Mouse (Mus musculus) liver, embryonic 14.5 days (tissue): ENCODE measurements around the gene Cpsf4. TPM values are rescaled to one million over a fixed set of nuclear protein-coding genes. Genes with fewer than 3 reads are reported as not detected.
A peak's percentile ranks its signal among the peaks of the same experiment; 100 is the strongest.
"Not testable (repeated sequence)": the region's sequence is repeated elsewhere in the genome, so short reads cannot be mapped to it uniquely, and the experiment has no call there.

Experiments
- ATAC-seq: fragments of 200-750 bp; cut with Nextera tagmentation; 2 replicates; pipeline ENCODE4 v1.8.0; 2017; ENCODE audit warnings: moderate number of reproducible peaks, mild to moderate bottlenecking, moderate library complexity; ENCODE audit not compliant: insufficient read depth
- DNase-seq, 3 experiments: peaks; one replicate each; pipeline ENCODE4 v3.0.0-alpha.2; 2012 to 2013; ENCODE audit warnings: low read depth in 3 of 3, low spot score in 3 of 3
- H3K27ac ChIP-seq: fragments of 300-500 bp; sonication (generic); 2 replicates; pipeline ENCODE4 v1.5.1; 2014; ENCODE audit warnings: moderate library complexity, mild to moderate bottlenecking, control low read depth, inconsistent platforms
- H3K27me3 ChIP-seq: fragments of 300-500 bp; sonication (generic); 2 replicates; pipeline ENCODE4 v1.6.1; 2014; ENCODE audit warnings: mild to moderate bottlenecking, low read length, moderate library complexity; ENCODE audit not compliant: control insufficient read depth, insufficient read depth
- H3K36me3 ChIP-seq: fragments of 300-500 bp; sonication (generic); replicated peaks from 2 replicates; pipeline ENCODE4 v1.6.1; 2014; ENCODE audit warnings: low read depth; ENCODE audit not compliant: control insufficient read depth, insufficient read depth
- H3K4me1 ChIP-seq, 2 experiments: fragments of 200-500 bp in 1 of 2; fragments of 300-500 bp in 1 of 2; sonication (generic) in 1 of 2; replicated peaks; 2 replicates each; pipeline ENCODE4 v1.6.1; 2012 to 2014; ENCODE audit warnings: antibody characterized with exemption in 1 of 2, inconsistent platforms in 1 of 2, low read length in 1 of 2; ENCODE audit not compliant: control insufficient read depth in 2 of 2, insufficient read depth in 2 of 2
- H3K4me2 ChIP-seq: fragments of 300-500 bp; sonication (generic); 2 replicates; pipeline ENCODE4 v1.6.1; 2014; ENCODE audit warnings: low read depth, mild to moderate bottlenecking, control low read depth, moderate library complexity
- H3K4me3 ChIP-seq, 2 experiments: fragments of 200-500 bp in 1 of 2; fragments of 300-500 bp in 1 of 2; sonication (generic) in 1 of 2; 2 replicates each; pipeline ENCODE4 v1.5.1; 2012 to 2014; ENCODE audit warnings: low read depth in 2 of 2, low read length in 2 of 2, mild to moderate bottlenecking in 2 of 2, control low read depth in 1 of 2, inconsistent platforms in 1 of 2, moderate library complexity in 1 of 2; ENCODE audit not compliant: insufficient read depth in 1 of 2
- H3K9ac ChIP-seq: fragments of 300-500 bp; sonication (generic); replicated peaks from 2 replicates; pipeline ENCODE4 v1.6.1; 2014; ENCODE audit warnings: mild to moderate bottlenecking, control low read depth, moderate library complexity
- H3K9me3 ChIP-seq: fragments of 300-500 bp; sonication (generic); 2 replicates; pipeline ENCODE4 v1.6.1; 2016; ENCODE audit warnings: low read length, mixed read lengths; ENCODE audit not compliant: control insufficient read depth
- CTCF ChIP-seq: IDR thresholded peaks from 2 replicates; pipeline ENCODE4 v1.5.1; 2016; ENCODE audit warnings: antibody characterized with exemption, low read depth, control low read depth
- EP300 ChIP-seq: IDR thresholded peaks from 2 replicates; pipeline ENCODE4 v1.6.1; 2016; ENCODE audit warnings: antibody characterized with exemption, low read depth
- WGBS: fragments of 180-500 bp; shearing (Covaris S2); extraction: QIAGEN DNeasy Blood & Tissue Kit; methylation state at CpG from one replicate; pipeline ENCODE4 v1.1.7; 2014; ENCODE audit not compliant: insufficient replicate concordance; 5-methylcytosine and 5-hydroxymethylcytosine counted together
- polyA plus RNA-seq, 2 experiments: library from polyadenylated mRNA; depleted of rRNA in 1 of 2; stranded (reverse) in 1 of 2; unstranded in 1 of 2; fragments of >200 nt; fragmentation: Nextera tagmentation in 1 of 2; extraction: Ambion mirVana in 1 of 2; gene quantifications; 2 replicates each; pipeline versions ENCODE4 v1.2.1 to v1.2.3; 2012 to 2014

Gene Cpsf4
- polyA plus RNA-seq, 2 experiments: 14.2 to 29.8 TPM

DNA sequence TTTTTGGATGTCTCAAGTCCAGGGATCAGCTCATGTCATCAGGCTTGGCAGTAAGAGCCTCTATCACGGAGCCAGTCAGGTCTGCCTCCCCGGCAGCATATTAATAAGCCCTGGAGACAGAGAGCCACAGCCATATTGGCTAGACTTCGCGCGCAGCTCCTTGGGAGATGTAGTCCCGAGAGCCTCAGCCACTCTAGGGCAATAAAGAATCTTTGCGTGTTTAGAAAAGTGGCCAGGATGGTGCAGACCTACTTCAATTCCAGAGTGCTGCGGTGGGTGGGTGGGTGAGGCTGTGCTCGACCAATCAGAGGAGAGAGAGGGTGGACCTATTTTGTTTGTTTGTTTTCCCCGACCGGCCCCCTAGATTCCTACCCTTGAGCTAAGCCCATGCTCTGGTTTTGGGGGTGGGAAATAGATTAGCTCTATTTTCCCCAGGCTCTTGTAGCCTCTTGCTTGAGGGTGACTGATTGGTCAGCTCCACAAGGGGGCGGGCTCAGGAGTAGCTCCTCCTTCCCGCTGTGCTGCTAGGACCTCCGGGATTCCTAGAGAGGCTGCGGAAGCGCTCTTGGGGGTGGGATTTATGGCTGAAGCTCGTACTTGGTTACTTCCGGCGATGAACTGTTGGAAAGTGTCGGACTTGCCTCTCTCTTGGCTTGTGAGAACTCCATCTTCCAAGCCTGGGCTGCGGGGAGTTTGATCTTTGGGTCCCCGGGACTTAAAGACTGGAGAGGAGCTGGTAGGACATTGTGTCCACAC is 37.1 kb downstream of the Cpsf4 start, which contains the start of gene Zkscan5:
Zkscan5 (plus strand) TSS at position 627 of the 756 bp plus-strand sequence.
- peaks cover 13 to 18% of the 10 kb centered on the region in 2 experiments for H3K4me1 ChIP-seq
- peak within 1 kb of the TSS; percentile 93 for H3K4me2 ChIP-seq
- peak within 1 kb of the TSS; percentile 93 for H3K27ac ChIP-seq
- peak; percentile 14; the same call in 1 of the 2 replicates for TF ChIP-seq EP300
- peak; percentile 30; the same call in 1 of the 2 replicates for TF ChIP-seq CTCF
- ATAC-seq (peak; percentile 95), DNase-seq (peak; percentile 97 to 98 (median 97))
- H3K9ac ChIP-seq: peak within 1 kb of the TSS; percentile 80
- no peaks in the 10 kb centered on the region for H3K36me3 ChIP-seq
- no peaks in the 10 kb centered on the region for H3K9me3 ChIP-seq
- WGBS: under 1% methylated on average over 22 of the region's 22 CpGs
- H3K4me3 ChIP-seq: peak within 1 kb of the TSS; percentile 75 to 81
- H3K27me3 ChIP-seq: no peaks in the 10 kb centered on the region

DNA sequence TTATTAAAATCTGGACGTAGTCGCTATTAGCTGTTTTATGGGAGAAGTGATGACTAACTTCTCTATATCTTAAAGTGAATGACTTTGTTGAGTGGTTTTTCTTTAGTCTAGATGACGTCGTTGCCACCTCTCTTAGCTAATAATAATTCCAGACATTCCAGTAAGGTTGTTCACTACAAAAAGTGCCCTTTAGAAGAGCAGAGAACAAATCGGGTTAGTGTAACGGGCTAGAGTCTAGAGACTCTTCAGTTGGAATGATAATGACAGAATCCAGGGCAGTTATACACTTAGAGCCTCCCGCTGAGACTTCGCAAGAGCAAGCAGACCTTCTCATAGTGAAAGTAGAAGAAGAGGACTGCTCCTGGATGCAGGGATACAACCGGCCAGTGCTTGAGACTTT is 38.0 kb downstream of the Cpsf4 start:
- Histone ChIP-seq H3K9me3 (no peaks in the 10 kb centered on the region), H3K4me2 (peak overlapping the region; percentile 93), H3K9ac (peak overlapping the region; percentile 79), H3K4me3 (peak overlapping the region; percentile 60 to 81), H3K27ac (peak overlapping the region; percentile 3; the same call in 1 of the 2 replicates), H3K36me3 (no peaks in the 10 kb centered on the region), H3K27me3 (no peaks in the 10 kb centered on the region), H3K4me1 (peaks cover 13 to 18% of the 10 kb centered on the region in 2 experiments)
- ATAC-seq (no peak), DNase-seq (no peak)
- WGBS: 13% methylated on average over 9 of the region's 9 CpGs
- TF ChIP-seq EP300 (no peak), CTCF (no peak)

DNA sequence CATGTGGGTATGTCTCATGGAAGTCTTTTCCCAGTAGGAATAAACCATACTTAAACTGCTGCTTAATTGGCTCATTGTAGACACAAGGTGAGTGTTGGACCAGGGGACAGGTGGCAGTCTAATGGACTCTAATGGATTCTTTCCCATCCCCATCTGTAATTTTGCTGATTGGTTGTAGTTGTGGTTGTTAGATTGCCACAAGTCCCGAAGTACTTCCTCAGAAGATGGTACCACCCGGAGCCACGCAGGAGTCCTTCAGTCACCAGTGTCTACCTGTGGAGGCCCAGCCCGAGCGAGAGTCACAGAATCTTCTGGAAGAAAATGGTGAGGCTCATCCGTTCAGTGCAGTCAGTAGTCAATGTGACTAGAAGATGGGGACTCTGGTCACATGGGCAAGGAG is 40.4 kb downstream of the Cpsf4 start:
- no peaks in the 10 kb centered on the region for H3K27me3 ChIP-seq

DNA sequence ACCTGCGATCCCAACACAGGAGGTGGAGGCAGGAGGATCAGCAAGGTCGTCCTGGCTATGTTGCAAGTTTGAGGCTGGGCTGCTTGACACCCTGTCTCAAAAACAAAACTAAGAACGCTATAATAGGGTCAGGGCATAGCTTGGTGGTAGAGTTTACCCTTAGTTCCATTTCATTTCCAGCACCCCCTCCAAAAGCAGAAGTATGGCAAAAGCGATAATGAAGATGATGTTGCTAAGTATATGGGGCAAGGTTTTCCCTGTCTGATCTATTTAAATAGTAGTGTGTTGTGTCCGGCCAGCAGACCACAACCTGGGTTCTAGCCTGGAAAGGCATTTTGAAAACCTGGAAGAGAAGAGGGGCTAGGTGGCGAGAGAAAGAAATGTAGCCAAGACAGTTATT is 40.9 kb downstream of the Cpsf4 start:
- no peak for TF ChIP-seq CTCF
- no peak for TF ChIP-seq EP300
- H3K4me1 ChIP-seq: peaks cover 9% of the 10 kb centered on the region in 2 experiments
- no peaks in the 10 kb centered on the region; the same call in none of the 2 replicates for H3K36me3 ChIP-seq
- 71% methylated on average over 6 of the region's 6 CpGs for WGBS
- H3K9me3 ChIP-seq: no peaks in the 10 kb centered on the region
- no peaks in the 10 kb centered on the region for H3K27me3 ChIP-seq
- ATAC-seq (no peak), DNase-seq (no peak)
- H3K27ac ChIP-seq: no peak overlapping the region
- no peak overlapping the region for H3K4me2 ChIP-seq
- H3K9ac ChIP-seq: no peak overlapping the region
- no peak overlapping the region for H3K4me3 ChIP-seq

More for the DNA sequence above, 40.4 kb downstream of the Cpsf4 start:
- Histone ChIP-seq H3K9me3 (no peaks in the 10 kb centered on the region), H3K4me3 (no peak overlapping the region), H3K36me3 (no peaks in the 10 kb centered on the region; the same call in none of the 2 replicates), H3K4me2 (no peak overlapping the region), H3K9ac (no peak overlapping the region), H3K4me1 (peaks cover 9 to 11% of the 10 kb centered on the region in 2 experiments), H3K27ac (no peak overlapping the region)
- DNase-seq (no peak), ATAC-seq (no peak)
- TF ChIP-seq CTCF: no peak
- no peak for TF ChIP-seq EP300
- WGBS: 81% methylated on average over 6 of the region's 6 CpGs

DNA sequence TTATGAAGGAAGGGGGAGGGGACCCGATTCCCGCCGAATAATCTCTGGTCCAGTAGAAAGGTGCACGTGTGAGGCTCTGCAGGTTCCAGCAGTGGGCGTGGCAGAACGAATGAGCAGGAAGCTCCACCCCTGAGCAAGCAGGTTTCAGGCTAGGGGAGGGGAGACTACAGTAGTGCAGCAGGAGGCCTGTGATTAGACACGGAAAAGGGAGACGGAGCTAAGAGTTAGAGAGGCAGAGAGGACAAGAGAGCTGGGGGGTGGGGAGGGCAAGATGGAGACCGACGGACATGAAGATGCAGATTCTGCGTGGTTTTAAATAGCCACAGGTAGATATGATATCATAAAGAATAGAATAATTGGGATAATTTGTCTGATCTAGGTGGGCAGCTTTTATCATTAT is 41.4 kb downstream of the Cpsf4 start:
- not testable (repeated sequence) for H3K4me3 ChIP-seq, ATAC-seq, H3K9ac ChIP-seq

More for the DNA sequence above, 41.4 kb downstream of the Cpsf4 start:
- not testable (repeated sequence) for H3K4me2 ChIP-seq, H3K9me3 ChIP-seq, H3K27ac ChIP-seq, H3K27me3 ChIP-seq, H3K4me1 ChIP-seq, DNase-seq, H3K36me3 ChIP-seq
- WGBS: 58% methylated on average over 11 of the region's 11 CpGs
